19 mouse cellular contexts compared by ENCODE assay signal in genomic region chr2:132004495-132005136, GRCm38 (mm10). TPM values are rescaled to one million over a fixed set of nuclear protein-coding genes. Genes with fewer than 3 reads are reported as not detected.
DNase-seq lines count a peak whose midpoint lies in the region; ATAC-seq lines count a peak whose summit lies in the region.
"Had no signal": no experiment of that assay in that cellular context is flagged by ENCODE, and none has a peak within 500 bp of the region (broad histone marks: within the 10 kb centered on the region; RNA-seq: fewer than 3 reads in every experiment).

No protein-coding gene starts in this region.

- peak; percentile 70 to 72 for DNase-seq in spleen, postnatal 36 days (ENCODE audit: low spot score in 2 of 2)
- no peak for DNase-seq in spleen, adult 12 weeks (ENCODE audit: low spot score)
- DNase-seq in NIH3T3 (ENCODE audit: low read depth) (peak; percentile 36), adipocyte (ENCODE audit: low spot score) (no peak)
- DNase-seq in left cerebral cortex, adult 9 months (ENCODE audit: low spot score in 2 of 2) = no peak
- DNase-seq in layer of hippocampus, postnatal 10 days (ENCODE audit: low spot score in 2 of 2) = no peak
- DNase-seq: cerebellum, adult 11-12 months; kidney, adult 11 months; right cerebral cortex, postnatal 4 days had no signal

- H3K36me3 ChIP-seq in limb, embryonic 13.5 days = no peaks in the 10 kb centered on the region; the same call in 1 of the 2 replicates
- peaks cover 75% of the 10 kb centered on the region for H3K36me3 ChIP-seq in macrophage (ENCODE audit: inconsistent target)
- H3K36me3 ChIP-seq: G1E; heart, embryonic 10.5 days had no signal

- H3K79me2 ChIP-seq in macrophage (ENCODE audit: inconsistent target) = peaks cover 16% of the 10 kb centered on the region; the same call in 1 of the 2 replicates

- H3K4me2 ChIP-seq in limb, embryonic 13.5 days (replicated peaks) = no peak overlapping the region
- H3K4me2 ChIP-seq: liver, embryonic 11.5 days had no signal

- peak overlapping the region; percentile 53; the same call in 1 of the 2 replicates for H3K27ac ChIP-seq in limb, embryonic 13.5 days
- H3K27ac ChIP-seq in macrophage = 0 out of 2 replicates have a peak overlapping the region, but pooled peaks have one; percentile 92
- H3K27ac ChIP-seq: forebrain, embryonic 10.5 days; heart, embryonic 10.5 days had no signal

- peaks cover 58% of the 10 kb centered on the region for H3K4me1 ChIP-seq in limb, embryonic 13.5 days

- no peak overlapping the region for H3K4me3 ChIP-seq in limb, embryonic 13.5 days
- H3K4me3 ChIP-seq in macrophage (ENCODE audit: inconsistent target) = no peak overlapping the region
- H3K4me3 ChIP-seq: forebrain, embryonic 10.5 days; heart, embryonic 10.5 days; megakaryocyte, embryonic 14.5 days; myocyte had no signal

- H3K9ac ChIP-seq in limb, embryonic 13.5 days = no peak overlapping the region

- H3K27me3 ChIP-seq in limb, embryonic 13.5 days = 0 out of 2 replicates have a peak, but pooled peaks cover 5% of the 10 kb centered on the region

- WGBS in limb, embryonic 13.5 days = 53% methylated on average over 9 of the region's 9 CpGs
- 96% methylated on average over 8 of the region's 9 CpGs for WGBS in macrophage (ENCODE audit: missing documents)

- no peak for ATAC-seq in limb, embryonic 13.5 days (ENCODE audit: low FRiP score, low read depth)

- H3K9me3 ChIP-seq in limb, embryonic 13.5 days = no peaks in the 10 kb centered on the region
- H3K9me3 ChIP-seq: forebrain, embryonic 10.5 days; G1E; heart, embryonic 10.5 days; megakaryocyte, embryonic 14.5 days had no signal

RNA-seq across cellular contexts. Expression of gene Rassf2, which starts 25.4 kb away (rescaled TPM):
- 7.0 and 9.5 TPM in 2 replicates for polyA plus RNA-seq in limb, embryonic 13.5 days (2015; fragmentation: Nextera tagmentation; extraction: Ambion mirVana)
- total RNA-seq in macrophage (2018; cell fraction: chromatin; rRNA removed) = 100 to 1,000 TPM in 15 of 26 experiments, 10 to 100 TPM in 11; 23.3 to 256 (median 125) TPM
- 100 to 1,000 TPM in 11 of 26 experiments, 10 to 100 TPM in 15; 49.1 to 135 (median 96.8) TPM for total RNA-seq in macrophage (2018; cell fraction: cytosol; rRNA removed)
- 100 to 1,000 TPM in 10 of 26 experiments, 10 to 100 TPM in 16; 41.2 to 213 (median 88.6) TPM for total RNA-seq in macrophage (2018; cell fraction: nucleus; rRNA removed)
- polyA plus RNA-seq in macrophage (2018) = 73.9 to 95.6 TPM (median 92.2 TPM) in 3 replicates
- 10 to 100 TPM; 37.4 to 39.8 TPM for total RNA-seq in layer of hippocampus, postnatal 10 days (2021)

RNA-seq across cellular contexts. Expression of gene Prnd, which starts 54.0 kb away (rescaled TPM):
- polyA plus RNA-seq in limb, embryonic 13.5 days (2015; fragmentation: Nextera tagmentation; extraction: Ambion mirVana) = 36.8 and 42.1 TPM in 2 replicates
- total RNA-seq in macrophage (2018; cell fraction: chromatin; rRNA removed) = under 1 TPM in 1 of 26 experiments, not detected in 25; 0.17 TPM
- total RNA-seq in macrophage (2018; cell fraction: cytosol; rRNA removed) = under 1 TPM in 3 of 26 experiments, not detected in 23; 0.06 to 0.10 (median 0.07) TPM
- not detected for total RNA-seq in macrophage (2018; cell fraction: nucleus; rRNA removed)
- polyA plus RNA-seq in macrophage (2018) = 0.10 TPM in 1 of 3 replicates, not detected in the others
- total RNA-seq in layer of hippocampus, postnatal 10 days (2021) = 1 to 10 TPM; 5.1 to 5.2 TPM
- total RNA-seq: hematopoietic stem cell, adult 5-6 weeks; left cerebral cortex, adult 18-20 months had no signal
- polyA plus RNA-seq: G1E, myocyte had no signal

Comparison
In these comparisons a context has a peak if more than half of its experiments do, and no peak if none do; other contexts are left out.
1. DNase-seq: peak in spleen, postnatal 36 days (2 of 2) and NIH3T3 (single experiment); none in spleen, adult 12 weeks (single experiment), left cerebral cortex, adult 9 months (0 of 2), adipocyte (single experiment) and layer of hippocampus, postnatal 10 days (0 of 2).
2. RNA of gene Prnd, which starts 54.0 kb away (polyA plus RNA-seq): 36.8 to 42.1 TPM in limb, embryonic 13.5 days; 0.10 TPM in macrophage; every median in the first group is over 10 times any median in the second.